Mouse (Mus musculus) testis, adult 2 months (tissue): ENCODE measurements at regions not wholly inside any gene's neighbourhood (a gene's known extent, or its start where the extent isn't known, plus 50 kb on each side); places are given as distances from the start of the nearest gene placed in this dataset.

Experiments used
- H3K27ac ChIP-seq: fragments of 200-500 bp; 2 replicates; pipeline ENCODE4 v1.5.1; 2012; ENCODE audit warnings: low read depth, low read length; ENCODE audit not compliant: control insufficient read depth, insufficient read depth
- H3K27me3 ChIP-seq: fragments of 200-500 bp; 2 replicates; pipeline ENCODE4 v1.6.1; 2012; ENCODE audit warnings: mild to moderate bottlenecking, low read length, moderate library complexity; ENCODE audit not compliant: control insufficient read depth, insufficient read depth
- H3K36me3 ChIP-seq: fragments of 200-500 bp; 2 replicates; pipeline ENCODE4 v1.6.1; 2012; ENCODE audit warnings: mild to moderate bottlenecking, low read length; ENCODE audit not compliant: control insufficient read depth, insufficient read depth
- H3K4me1 ChIP-seq: fragments of 200-500 bp; 2 replicates; pipeline ENCODE4 v1.6.1; 2012; ENCODE audit warnings: low read length; ENCODE audit not compliant: control insufficient read depth, insufficient read depth
- H3K4me3 ChIP-seq: fragments of 200-500 bp; 2 replicates; pipeline ENCODE4 v1.5.1; 2012; ENCODE audit warnings: low read depth, mild to moderate bottlenecking, low read length, moderate library complexity, mixed read lengths; ENCODE audit not compliant: control insufficient read depth
- CTCF ChIP-seq: fragments of 200-500 bp; IDR thresholded peaks from 2 replicates; pipeline ENCODE4 v1.5.1; 2012; ENCODE audit warnings: low read depth, mild to moderate bottlenecking, inconsistent platforms, low read length, moderate library complexity; ENCODE audit not compliant: control insufficient read depth, insufficient read depth, insufficient replicate concordance
- POLR2A ChIP-seq: fragments of 200-500 bp; IDR thresholded peaks from 2 replicates; pipeline ENCODE4 v1.6.1; 2012; ENCODE audit warnings: low read depth, mild to moderate bottlenecking, inconsistent platforms, low read length, moderate library complexity; ENCODE audit not compliant: control insufficient read depth

- no peak overlapping the region for H3K4me3 ChIP-seq
- H3K36me3 ChIP-seq, result no peaks in the 10 kb centered on the region
- TF ChIP-seq POLR2A (no peak), CTCF (no peak)
- H3K4me1 ChIP-seq, result no peaks in the 10 kb centered on the region
- no peak overlapping the region for H3K27ac ChIP-seq
- H3K27me3 ChIP-seq, result no peaks in the 10 kb centered on the region
These were observed 218.9 kb upstream of the Adgrl2 start for GRCm38 (mm10) chr3:149209260-149209659.

GRCm38 (mm10) chr3:149203451-149203850, 213.1 kb upstream of the Adgrl2 start:
- Histone ChIP-seq H3K27ac (no peak overlapping the region), H3K36me3 (no peaks in the 10 kb centered on the region), H3K27me3 (no peaks in the 10 kb centered on the region), H3K4me1 (no peaks in the 10 kb centered on the region), H3K4me3 (no peak overlapping the region)
- TF ChIP-seq POLR2A (no peak), CTCF (no peak)

GRCm38 (mm10) chr3:149196477-149197185, 206.3 kb upstream of the Adgrl2 start:
- Histone ChIP-seq H3K36me3 (no peaks in the 10 kb centered on the region), H3K27me3 (no peaks in the 10 kb centered on the region), H3K4me1 (no peaks in the 10 kb centered on the region), H3K27ac (no peak overlapping the region), H3K4me3 (no peak overlapping the region)
- no peak for TF ChIP-seq CTCF
- TF ChIP-seq POLR2A, result no peak

- H3K36me3 ChIP-seq, result no peaks in the 10 kb centered on the region
- TF ChIP-seq CTCF, result no peak
- TF ChIP-seq POLR2A, result no peak
- H3K27ac ChIP-seq, result no peak overlapping the region
- H3K4me1 ChIP-seq, result no peaks in the 10 kb centered on the region
- no peaks in the 10 kb centered on the region for H3K27me3 ChIP-seq
- H3K4me3 ChIP-seq, result peak overlapping the region; percentile 16; the same call in 1 of the 2 replicates
These were observed 200.7 kb upstream of the Adgrl2 start for GRCm38 (mm10) chr3:149190856-149191576.

GRCm38 (mm10) chr3:149184136-149184551, 193.8 kb upstream of the Adgrl2 start:
- no peak for TF ChIP-seq POLR2A
- no peak for TF ChIP-seq CTCF
- no peaks in the 10 kb centered on the region for H3K4me1 ChIP-seq
- no peaks in the 10 kb centered on the region for H3K27me3 ChIP-seq
- H3K27ac ChIP-seq, result no peak overlapping the region
- no peaks in the 10 kb centered on the region for H3K36me3 ChIP-seq
- H3K4me3 ChIP-seq, result no peak overlapping the region

GRCm38 (mm10) chr3:149182095-149182494, 191.7 kb upstream of the Adgrl2 start:
- Histone ChIP-seq H3K27ac (no peak overlapping the region), H3K4me3 (no peak overlapping the region), H3K36me3 (no peaks in the 10 kb centered on the region), H3K4me1 (no peaks in the 10 kb centered on the region), H3K27me3 (no peaks in the 10 kb centered on the region)
- TF ChIP-seq POLR2A, result no peak
- no peak for TF ChIP-seq CTCF

GRCm38 (mm10) chr3:149180129-149180528, 189.8 kb upstream of the Adgrl2 start:
- Histone ChIP-seq H3K4me1 (peaks cover 2% of the 10 kb centered on the region), H3K36me3 (no peaks in the 10 kb centered on the region), H3K4me3 (no peak overlapping the region), H3K27ac (no peak overlapping the region), H3K27me3 (no peaks in the 10 kb centered on the region)
- TF ChIP-seq CTCF (no peak), POLR2A (no peak)
